Mouse (Mus musculus): ENCODE results near the gene Nosip. TPM values are rescaled to one million over a fixed set of nuclear protein-coding genes. Genes with fewer than 3 reads are reported as not detected.
"Not testable (repeated sequence)": the region's sequence is repeated elsewhere in the genome, so short reads cannot be mapped to it uniquely, and the experiment has no call there.

The Nosip gene
- polyA plus RNA-seq, 1 experiment = 92.7 TPM

DNA sequence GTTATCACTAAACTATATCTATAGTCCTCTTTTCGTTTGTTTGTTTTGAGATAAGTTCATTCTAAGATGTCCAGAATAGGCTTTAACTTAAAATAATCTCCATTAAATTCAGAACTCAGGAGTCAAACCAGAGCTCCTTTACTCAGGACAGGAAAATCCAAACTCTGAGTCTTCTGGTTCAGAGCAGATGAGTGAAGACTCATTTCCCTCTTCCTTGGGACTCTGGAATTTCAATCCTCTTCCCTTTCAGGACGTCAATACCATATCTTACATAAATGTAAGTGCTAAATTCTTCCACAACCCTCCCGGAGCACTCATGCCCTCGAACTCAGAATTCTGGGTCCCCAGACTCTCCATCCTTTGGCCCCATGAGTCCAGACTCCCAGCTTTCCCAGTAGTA, 45.5 kb upstream of the Nosip start:
- no peaks in the 10 kb centered on the region for H3K27me3 ChIP-seq (ENCODE audit: control insufficient read depth, insufficient read depth, low read length)
- peaks cover 13% of the 10 kb centered on the region for H3K36me3 ChIP-seq (ENCODE audit: control insufficient read depth, insufficient read depth, low read length)
- WGBS = under 1% methylated on average over 4 of the region's 4 CpGs

DNA sequence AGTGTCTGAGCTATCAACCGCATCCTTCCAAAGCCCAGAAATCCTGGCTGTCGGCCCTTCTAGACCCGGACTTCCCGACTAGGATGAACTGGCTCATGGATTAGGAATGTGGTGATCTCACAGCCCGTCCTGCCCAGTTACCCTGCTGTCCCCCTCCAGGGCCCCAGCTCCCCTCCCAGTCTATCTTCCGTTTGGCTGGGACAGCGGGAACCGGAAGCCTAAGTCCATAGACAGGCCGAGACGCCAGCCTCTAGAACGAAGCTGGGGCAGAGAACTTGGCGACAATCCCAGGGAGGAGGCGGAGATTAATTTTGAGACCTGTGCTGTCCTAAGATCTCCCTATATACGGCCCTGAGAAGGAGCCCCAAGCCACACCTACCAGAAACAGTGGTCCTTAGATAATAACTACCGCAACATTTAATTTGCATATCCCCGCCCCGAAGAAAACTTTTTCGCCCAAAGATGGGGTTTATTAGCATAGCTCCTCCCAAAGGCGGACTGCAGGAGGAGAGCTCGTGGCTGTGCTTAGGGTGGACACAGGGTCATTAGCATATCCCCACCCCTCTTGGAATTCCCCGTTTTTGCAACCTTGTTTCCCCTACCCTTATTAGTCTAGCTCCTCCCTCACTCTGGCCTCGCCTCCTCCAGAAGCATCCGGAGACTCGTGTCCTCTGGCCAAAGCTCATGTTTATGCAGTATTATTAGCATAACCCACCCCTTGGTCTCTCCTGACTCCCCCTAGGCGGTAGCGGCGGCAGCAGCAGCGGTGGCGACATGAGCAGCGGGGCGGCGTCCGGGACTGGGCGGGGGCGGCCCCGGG, 44.8 kb upstream of the Nosip start, which contains the start of gene Rras:
Gene Rras, plus strand, starts transcription at position 720 of the 820 bp plus-strand sequence.
- WGBS = under 1% methylated on average over 36 of the region's 36 CpGs
- H3K27me3 ChIP-seq (ENCODE audit: control insufficient read depth, insufficient read depth, low read length) = no peaks in the 10 kb centered on the region
- H3K4me3 ChIP-seq (ENCODE audit: low read depth, low read length) = peak within 1 kb of the TSS; percentile 68
- H3K4me1 ChIP-seq (ENCODE audit: control insufficient read depth, insufficient read depth, insufficient read length, low read length) = peaks cover 5% of the 10 kb centered on the region; the same call in 1 of the 2 replicates
- H3K36me3 ChIP-seq (ENCODE audit: control insufficient read depth, insufficient read depth, low read length) = peaks cover 6% of the 10 kb centered on the region
- peak within 1 kb of the TSS; percentile 97 for H3K27ac ChIP-seq (ENCODE audit: insufficient read depth, low read depth, low read length)
- TF ChIP-seq CTCF (IDR thresholded peaks at IDR 0.05; ENCODE audit: extremely low read depth, insufficient read length, insufficient replicate concordance, low read depth, low read length) (peak; percentile 18; the same call in 1 of the 2 replicates), POLR2A (IDR thresholded peaks at IDR 0.05; ENCODE audit: low read depth, low read length) (peak; percentile 66; the same call in 1 of the 2 replicates)

More for the DNA sequence above, 45.5 kb upstream of the Nosip start:
- TF ChIP-seq POLR2A (IDR thresholded peaks at IDR 0.05; ENCODE audit: low read depth, low read length) = no peak
- TF ChIP-seq CTCF (IDR thresholded peaks at IDR 0.05; ENCODE audit: extremely low read depth, insufficient read length, insufficient replicate concordance, low read depth, low read length) = no peak
- Histone ChIP-seq H3K4me1 (ENCODE audit: control insufficient read depth, insufficient read depth, insufficient read length, low read length) (peaks cover 5% of the 10 kb centered on the region; the same call in 1 of the 2 replicates), H3K27ac (ENCODE audit: insufficient read depth, low read depth, low read length) (peak overlapping the region; percentile 97), H3K4me3 (ENCODE audit: low read depth, low read length) (peak overlapping the region; percentile 51)

DNA sequence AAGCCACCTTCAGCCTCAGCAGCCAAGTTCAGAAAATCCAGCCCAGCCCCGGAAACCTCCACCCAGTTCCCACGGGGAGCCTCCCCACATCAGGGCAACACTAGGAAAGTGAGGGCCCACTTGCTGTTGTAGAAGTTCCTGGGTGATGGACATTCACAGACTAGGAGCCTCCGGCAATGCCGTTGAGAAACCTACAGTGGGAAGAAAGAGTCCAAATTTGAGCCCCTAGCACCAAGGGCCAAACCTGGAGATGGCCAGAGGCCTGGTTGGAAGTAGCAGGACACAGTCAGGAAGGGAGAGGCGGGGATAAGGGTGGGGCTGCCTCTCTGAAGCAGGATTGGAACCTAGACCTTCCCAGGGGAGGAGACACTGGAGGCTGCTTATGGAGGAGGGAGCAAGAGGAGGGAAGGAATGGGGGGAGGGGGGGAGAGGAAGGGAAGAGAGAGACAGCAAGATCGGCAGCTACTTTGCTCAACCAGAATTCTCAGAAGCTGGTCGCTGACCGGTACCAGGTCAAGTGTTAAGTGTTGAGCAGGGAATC, 43.1 kb upstream of the Nosip start:
- Histone ChIP-seq H3K4me1 (ENCODE audit: control insufficient read depth, insufficient read depth, insufficient read length, low read length) (peaks cover 5% of the 10 kb centered on the region; the same call in 1 of the 2 replicates), H3K27me3 (ENCODE audit: control insufficient read depth, insufficient read depth, low read length) (no peaks in the 10 kb centered on the region), H3K36me3 (ENCODE audit: control insufficient read depth, insufficient read depth, low read length) (no peaks in the 10 kb centered on the region), H3K27ac (ENCODE audit: insufficient read depth, low read depth, low read length) (peak overlapping the region; percentile 76), H3K4me3 (ENCODE audit: low read depth, low read length) (peak overlapping the region; percentile 43)
- TF ChIP-seq CTCF (IDR thresholded peaks at IDR 0.05; ENCODE audit: extremely low read depth, insufficient read length, insufficient replicate concordance, low read depth, low read length) = no peak
- TF ChIP-seq POLR2A (IDR thresholded peaks at IDR 0.05; ENCODE audit: low read depth, low read length) = peak; percentile 32; the same call in 1 of the 2 replicates
- WGBS = 35% methylated on average over 8 of the region's 8 CpGs

DNA sequence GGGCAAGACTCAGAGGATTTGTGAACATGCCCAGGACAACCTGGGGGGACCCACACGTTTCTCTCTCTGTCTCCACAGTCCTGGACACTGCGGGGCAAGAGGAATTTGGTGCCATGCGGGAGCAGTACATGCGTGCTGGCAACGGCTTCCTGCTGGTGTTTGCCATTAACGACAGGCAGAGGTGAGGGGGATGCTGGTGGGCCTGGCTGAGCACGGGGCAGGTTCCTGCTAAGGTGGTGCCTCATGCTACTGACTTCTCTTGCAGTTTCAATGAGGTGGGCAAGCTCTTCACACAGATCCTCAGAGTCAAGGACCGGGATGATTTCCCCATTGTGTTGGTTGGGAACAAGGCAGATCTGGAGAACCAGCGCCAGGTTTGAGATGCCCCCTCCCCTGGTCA, 42.0 kb upstream of the Nosip start:
- no peak overlapping the region for H3K27ac ChIP-seq (ENCODE audit: insufficient read depth, low read depth, low read length)
- H3K4me1 ChIP-seq (ENCODE audit: control insufficient read depth, insufficient read depth, insufficient read length, low read length) = peaks cover 5% of the 10 kb centered on the region; the same call in 1 of the 2 replicates
- no peaks in the 10 kb centered on the region for H3K27me3 ChIP-seq (ENCODE audit: control insufficient read depth, insufficient read depth, low read length)
- TF ChIP-seq CTCF (IDR thresholded peaks at IDR 0.05; ENCODE audit: extremely low read depth, insufficient read length, insufficient replicate concordance, low read depth, low read length) = no peak
- no peak for TF ChIP-seq POLR2A (IDR thresholded peaks at IDR 0.05; ENCODE audit: low read depth, low read length)
- 83% methylated on average over 9 of the region's 9 CpGs for WGBS
- H3K36me3 ChIP-seq (ENCODE audit: control insufficient read depth, insufficient read depth, low read length) = no peaks in the 10 kb centered on the region
- H3K4me3 ChIP-seq (ENCODE audit: low read depth, low read length) = no peak overlapping the region

DNA sequence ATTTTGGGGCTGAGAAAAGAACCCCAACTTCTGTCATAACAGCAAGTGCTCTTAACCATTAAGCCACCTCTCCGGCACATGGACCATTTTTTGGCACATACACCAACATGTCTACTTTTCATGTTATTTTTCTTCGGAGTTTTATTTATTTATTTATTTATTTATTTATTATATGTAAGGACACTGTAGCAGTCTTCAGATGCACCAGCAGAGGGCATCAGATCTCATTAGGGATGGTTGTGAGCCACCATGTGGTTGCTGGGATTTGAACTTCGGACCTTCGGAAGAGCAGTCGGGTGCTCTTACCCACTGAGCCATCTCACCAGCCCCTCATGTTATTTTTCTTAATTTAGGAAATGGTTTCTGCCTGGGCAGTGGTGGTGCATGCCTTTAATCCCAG, 38.5 kb upstream of the Nosip start:
- H3K36me3 ChIP-seq (ENCODE audit: control insufficient read depth, insufficient read depth, low read length) = peaks cover 14% of the 10 kb centered on the region
- H3K4me1 ChIP-seq (ENCODE audit: control insufficient read depth, insufficient read depth, insufficient read length, low read length); H3K27ac ChIP-seq (ENCODE audit: insufficient read depth, low read depth, low read length); H3K27me3 ChIP-seq (ENCODE audit: control insufficient read depth, insufficient read depth, low read length); H3K4me3 ChIP-seq (ENCODE audit: low read depth, low read length): not testable (repeated sequence)
- WGBS = 63% methylated on average over 5 of the region's 5 CpGs
- peak; percentile 31; the same call in 1 of the 2 replicates for TF ChIP-seq CTCF (IDR thresholded peaks at IDR 0.05; ENCODE audit: extremely low read depth, insufficient read length, insufficient replicate concordance, low read depth, low read length)

DNA sequence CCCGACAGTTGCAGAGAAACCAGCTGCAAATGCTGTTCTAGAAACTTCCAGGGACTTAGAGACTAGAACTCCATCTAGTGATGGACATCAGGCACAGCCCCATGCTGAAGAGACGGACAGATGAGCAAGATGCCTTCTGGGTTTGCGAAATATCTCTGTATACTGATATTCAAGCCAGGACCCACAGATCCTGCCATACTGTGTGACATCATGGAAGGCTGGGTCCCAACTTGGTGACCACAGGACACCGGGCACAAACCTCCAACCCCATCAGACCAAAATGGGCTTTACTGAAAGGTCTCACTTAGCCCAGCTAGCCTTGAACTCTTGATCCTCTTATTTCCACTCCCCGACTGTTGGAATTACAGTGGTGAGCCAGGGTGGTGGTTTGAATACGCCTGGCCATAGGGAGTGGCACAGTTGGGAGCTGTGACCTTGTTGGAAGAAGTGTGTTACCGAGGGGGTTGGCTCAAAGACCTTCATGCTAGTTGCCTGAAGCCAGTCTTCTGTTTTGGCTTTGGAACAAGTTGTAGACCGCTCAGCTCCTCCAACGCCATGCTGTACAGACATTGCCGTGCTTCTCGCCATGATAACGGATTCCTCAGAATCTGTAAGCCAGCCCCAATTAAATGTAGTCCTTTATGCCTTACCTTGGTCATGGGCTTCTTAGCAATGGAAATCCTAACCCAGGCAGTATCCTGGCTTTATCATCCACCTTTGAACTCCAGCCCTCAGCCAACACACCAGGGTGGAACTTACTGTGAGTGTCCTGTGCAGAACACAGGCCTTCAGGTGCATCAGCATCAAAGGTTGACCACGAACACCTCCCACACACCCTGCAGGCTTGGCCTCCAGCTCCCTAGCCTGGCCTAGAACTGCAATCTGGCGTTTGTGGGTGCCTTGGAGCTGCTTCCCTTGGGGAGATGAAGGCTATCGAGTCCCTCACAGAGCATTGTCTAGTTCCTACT, 37.7 kb upstream of the Nosip start:
- Histone ChIP-seq H3K4me3 (ENCODE audit: low read depth, low read length) (no peak overlapping the region), H3K27ac (ENCODE audit: insufficient read depth, low read depth, low read length) (no peak overlapping the region), H3K36me3 (ENCODE audit: control insufficient read depth, insufficient read depth, low read length) (peaks cover 20% of the 10 kb centered on the region), H3K27me3 (ENCODE audit: control insufficient read depth, insufficient read depth, low read length) (no peaks in the 10 kb centered on the region), H3K4me1 (ENCODE audit: control insufficient read depth, insufficient read depth, insufficient read length, low read length) (no peaks in the 10 kb centered on the region; the same call in 1 of the 2 replicates)
- no peak for TF ChIP-seq POLR2A (IDR thresholded peaks at IDR 0.05; ENCODE audit: low read depth, low read length)
- TF ChIP-seq CTCF (IDR thresholded peaks at IDR 0.05; ENCODE audit: extremely low read depth, insufficient read length, insufficient replicate concordance, low read depth, low read length) = no peak
- 68% methylated on average over 15 of the region's 15 CpGs for WGBS

Measured in small intestine, adult 2 months (tissue).